ENCODE assay signal across 7 mouse cellular contexts in the genomic region with DNA sequence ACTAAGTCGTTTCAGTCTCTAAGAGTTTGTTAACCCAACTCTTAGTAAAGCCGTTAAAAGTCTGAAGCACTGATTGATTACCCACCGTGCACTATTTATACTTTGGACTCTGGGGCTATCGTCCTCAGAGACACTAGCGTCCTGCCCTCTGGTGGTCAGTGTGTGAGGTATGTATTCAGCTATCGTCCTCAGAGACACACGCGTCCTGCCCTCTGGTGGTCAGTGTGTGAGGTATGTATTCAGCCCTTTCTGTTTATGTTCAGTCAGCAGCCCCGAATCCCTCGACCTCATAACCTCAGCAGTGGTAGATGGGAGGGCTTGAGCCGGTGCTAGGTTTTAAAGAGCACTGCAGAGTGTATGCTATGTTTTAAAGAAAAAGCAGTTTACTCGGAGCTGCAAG. TPM values are rescaled to one million over a fixed set of nuclear protein-coding genes. Genes with fewer than 3 reads are reported as not detected.
DNase-seq lines count a peak whose midpoint lies in the region; ATAC-seq and TF ChIP-seq lines count a peak whose summit lies in the region.

No protein-coding gene starts in this region.

- DNase-seq in cerebellum, postnatal 14 days: peak; percentile 71 to 85
- peak; percentile 36 to 51 for DNase-seq in frontal cortex, postnatal 14 days (ENCODE audit: low spot score in 2 of 2)
- peak; percentile 60 for DNase-seq in intestine, embryonic 14.5 days (ENCODE audit: low spot score)
- peak; percentile 59 to 84 for DNase-seq in left cerebral cortex, postnatal 10 days (ENCODE audit: extremely low spot score in 1 of 2, low spot score in 2 of 2)
- peak; percentile 85 for DNase-seq in midbrain, embryonic 11.5 days (ENCODE audit: low spot score, missing footprints)

- no peak overlapping the region for H3K4me2 ChIP-seq in intestine, embryonic 14.5 days (ENCODE audit: low read length)
- H3K4me2 ChIP-seq in midbrain, embryonic 11.5 days: no peak overlapping the region

- H3K27me3 ChIP-seq in intestine, embryonic 14.5 days (replicated peaks; ENCODE audit: control insufficient read depth, insufficient read depth, low read length): no peaks in the 10 kb centered on the region
- no peaks in the 10 kb centered on the region for H3K27me3 ChIP-seq in midbrain, embryonic 11.5 days (ENCODE audit: control insufficient read depth, insufficient read depth, low read length)
- H3K27me3 ChIP-seq in small intestine, adult 2 months (ENCODE audit: control insufficient read depth, insufficient read depth, low read length): no peaks in the 10 kb centered on the region

- ATAC-seq in activated CD4-positive, CD25-positive, alpha-beta regulatory T cell, adult 4 months: peak; percentile 95
- 0 out of 2 replicates have a peak, but pooled peaks have one; percentile 55 for ATAC-seq in intestine, embryonic 14.5 days (replicated peaks; ENCODE audit: low FRiP score, low TSS enrichment, low read depth)
- peak; percentile 65; the same call in 1 of the 2 replicates for ATAC-seq in midbrain, embryonic 11.5 days (ENCODE audit: low FRiP score)

- H3K9ac ChIP-seq in intestine, embryonic 14.5 days (ENCODE audit: low read length): no peak overlapping the region
- H3K9ac ChIP-seq in midbrain, embryonic 11.5 days (ENCODE audit: low read length): no peak overlapping the region

- H3K36me3 ChIP-seq in intestine, embryonic 14.5 days (ENCODE audit: control insufficient read depth, insufficient read depth, low read length): peaks cover 7% of the 10 kb centered on the region; the same call in 1 of the 2 replicates
- H3K36me3 ChIP-seq in midbrain, embryonic 11.5 days (ENCODE audit: control insufficient read depth, insufficient read depth, low read length): peaks cover 8% of the 10 kb centered on the region; the same call in 1 of the 2 replicates
- no peaks in the 10 kb centered on the region for H3K36me3 ChIP-seq in small intestine, adult 2 months (ENCODE audit: control insufficient read depth, insufficient read depth, low read length)

- intact Hi-C loops in left cerebral cortex, postnatal 10 days (cut with DNase I): loop anchor here (5.0 kb wide), 1 partner anchor 639 kb away; no protein-coding TSS in a partner anchor

- H3K4me1 ChIP-seq in intestine, embryonic 14.5 days (replicated peaks; ENCODE audit: control insufficient read depth, insufficient read depth, low read length): no peaks in the 10 kb centered on the region
- no peaks in the 10 kb centered on the region for H3K4me1 ChIP-seq in midbrain, embryonic 11.5 days (ENCODE audit: control insufficient read depth, insufficient read depth, low read length)
- no peaks in the 10 kb centered on the region; the same call in 1 of the 2 replicates for H3K4me1 ChIP-seq in small intestine, adult 2 months (ENCODE audit: control insufficient read depth, insufficient read depth, insufficient read length, low read length)

- H3K9me3 ChIP-seq in intestine, embryonic 14.5 days (ENCODE audit: control insufficient read depth, low read length): no peaks in the 10 kb centered on the region
- H3K9me3 ChIP-seq in midbrain, embryonic 11.5 days (ENCODE audit: control insufficient read depth, low read length): no peaks in the 10 kb centered on the region

- peak; percentile 96; the same call in 1 of the 2 replicates for TF ChIP-seq CTCF in small intestine, adult 2 months (IDR thresholded peaks at IDR 0.05; ENCODE audit: extremely low read depth, insufficient read length, insufficient replicate concordance, low read depth, low read length)

- no peak overlapping the region for H3K4me3 ChIP-seq in intestine, embryonic 14.5 days (ENCODE audit: low read depth, low read length)
- no peak overlapping the region for H3K4me3 ChIP-seq in midbrain, embryonic 11.5 days (ENCODE audit: low read depth, low read length)
- H3K4me3 ChIP-seq in small intestine, adult 2 months (ENCODE audit: low read depth, low read length): no peak overlapping the region

- H3K27ac ChIP-seq in intestine, embryonic 14.5 days (ENCODE audit: low read depth): no peak overlapping the region
- no peak overlapping the region for H3K27ac ChIP-seq in midbrain, embryonic 11.5 days (ENCODE audit: low read depth, low read length)
- no peak overlapping the region for H3K27ac ChIP-seq in small intestine, adult 2 months (ENCODE audit: insufficient read depth, low read depth, low read length)

- 32% methylated on average over 12 of the region's 12 CpGs for WGBS in intestine, embryonic 14.5 days
- WGBS in midbrain, embryonic 11.5 days: 49% methylated on average over 12 of the region's 12 CpGs
- WGBS in small intestine, adult 2 months: 27% methylated on average over 12 of the region's 12 CpGs

- no peak for TF ChIP-seq POLR2A in small intestine, adult 2 months (IDR thresholded peaks at IDR 0.05; ENCODE audit: low read depth, low read length)

RNA-seq across cellular contexts. Expression of a gene that starts 13.7 kb away (rescaled TPM):
- polyA plus RNA-seq in activated CD4-positive, CD25-positive, alpha-beta regulatory T cell, adult 4 months (2017; shearing (Covaris generic)): 10 to 100 TPM; 10.8 to 11.3 TPM
- 10.5 and 11.2 TPM in 2 replicates for polyA plus RNA-seq in intestine, embryonic 14.5 days (2014; fragmentation: Nextera tagmentation; extraction: Ambion mirVana)
- 100 to 1,000 TPM; 203 to 215 TPM for total RNA-seq in left cerebral cortex, postnatal 10 days (2021)
- polyA plus RNA-seq in midbrain, embryonic 11.5 days (2014; fragmentation: Nextera tagmentation; extraction: Ambion mirVana): 29.4 and 32.2 TPM in 2 replicates
- 0.60 and 0.90 TPM in 2 replicates for polyA plus RNA-seq in small intestine, adult 2 months (2012; rRNA removed)
